Mouse (Mus musculus) monocyte, adult 5-6 weeks (primary cell): Measurements from ENCODE around the gene Dab1. TPM values are rescaled to one million over a fixed set of nuclear protein-coding genes. Genes with fewer than 3 reads are reported as not detected.

ENCODE experiments used
- ATAC-seq: fragments of 153-309, 156-312 bp; replicated peaks from 2 replicates; pipeline ENCODE4 v1.8.0; 2017; ENCODE audit warnings: mild to moderate bottlenecking; ENCODE audit not compliant: low TSS enrichment, insufficient number of reproducible peaks, severe bottlenecking, poor library complexity, low FRiP score
- total RNA-seq: library from RNA; stranded (forward); fragments of 200-1000, 200-491, 200-594 nt; gene quantifications from 3 replicates; pipeline ENCODE4 v1.2.3, GENCODE M21; 2017

Dab1 gene
- total RNA-seq, 1 experiment from 2014 or later, result not detected

DNA sequence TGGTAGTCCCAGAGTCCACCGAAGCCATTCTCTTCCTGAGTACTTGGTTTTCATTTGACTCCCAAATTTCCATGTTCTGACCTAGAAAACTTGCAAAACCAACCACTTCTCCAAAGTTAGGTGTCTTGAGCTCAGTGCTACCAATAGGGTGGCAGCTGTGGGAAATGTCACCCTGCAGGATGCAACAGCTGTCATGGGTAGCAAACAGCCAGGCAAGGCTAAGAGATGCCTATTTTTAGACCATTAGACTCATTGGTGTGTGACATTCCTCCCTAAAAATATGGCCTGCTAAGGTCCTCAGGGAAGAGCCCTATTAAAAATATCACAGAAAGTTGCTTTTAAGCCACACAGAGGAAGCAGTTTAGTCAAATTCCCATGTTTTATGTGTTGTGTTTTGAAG is 829.0 kb downstream of the Dab1 start:
- ATAC-seq, result no peak

DNA sequence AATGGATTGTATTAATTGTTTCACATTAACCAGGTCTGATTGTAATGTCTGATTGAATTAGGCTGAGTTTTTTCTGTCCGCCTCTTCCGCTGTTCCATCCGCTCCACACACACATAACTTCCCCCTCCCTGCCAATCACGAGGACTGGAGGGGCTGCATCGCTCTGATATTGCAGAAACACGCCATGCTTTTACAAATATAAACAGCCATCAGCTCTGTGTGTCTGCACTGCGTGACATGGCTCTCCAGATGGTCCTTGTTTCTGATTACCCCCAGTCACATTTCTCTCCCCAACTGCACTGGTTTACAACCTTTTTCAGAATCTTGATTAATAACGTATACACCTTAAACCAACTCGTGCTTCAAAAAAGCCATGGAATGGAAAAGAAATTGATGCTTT is 831.5 kb downstream of the Dab1 start:
- no peak for ATAC-seq

DNA sequence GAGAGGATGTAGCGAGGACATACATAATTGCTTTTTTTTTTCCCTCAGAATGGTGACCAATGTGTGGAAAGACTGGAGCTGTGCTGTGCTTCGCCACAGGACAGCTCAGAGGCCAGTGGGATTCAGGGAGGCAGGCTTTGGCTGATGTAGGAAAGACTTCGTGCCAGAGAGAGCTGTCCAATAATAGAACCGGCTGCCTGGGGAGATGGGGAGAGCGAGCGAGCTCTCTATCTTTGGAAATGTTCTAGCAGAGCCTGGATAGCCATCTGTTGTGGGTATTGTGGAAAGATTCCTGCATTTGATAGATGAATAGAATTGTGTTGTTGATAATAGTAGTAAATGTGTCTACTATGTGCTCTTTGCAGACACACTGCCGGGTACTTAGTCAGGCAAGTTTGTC is 833.4 kb downstream of the Dab1 start:
- ATAC-seq, result no peak

DNA sequence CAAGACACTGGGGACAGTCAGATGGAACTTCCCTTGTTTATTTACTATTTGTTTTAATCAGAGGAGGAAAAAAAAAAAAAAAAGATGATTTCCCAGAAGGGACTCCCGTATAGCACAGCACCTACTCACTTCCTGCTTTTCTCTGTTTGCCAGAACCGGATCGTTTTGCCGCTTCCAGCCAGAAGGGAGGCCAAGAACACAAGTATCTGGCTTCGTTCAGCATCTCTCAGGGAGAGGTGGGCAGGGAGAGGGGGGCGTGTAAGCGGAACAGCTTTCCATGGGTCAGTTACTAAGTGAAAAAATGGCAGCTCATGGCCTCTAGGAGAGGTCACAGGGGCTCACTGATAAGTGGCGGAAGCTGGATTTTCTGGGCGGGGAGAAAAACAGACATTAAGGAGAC is 836.0 kb downstream of the Dab1 start:
- no peak for ATAC-seq

DNA sequence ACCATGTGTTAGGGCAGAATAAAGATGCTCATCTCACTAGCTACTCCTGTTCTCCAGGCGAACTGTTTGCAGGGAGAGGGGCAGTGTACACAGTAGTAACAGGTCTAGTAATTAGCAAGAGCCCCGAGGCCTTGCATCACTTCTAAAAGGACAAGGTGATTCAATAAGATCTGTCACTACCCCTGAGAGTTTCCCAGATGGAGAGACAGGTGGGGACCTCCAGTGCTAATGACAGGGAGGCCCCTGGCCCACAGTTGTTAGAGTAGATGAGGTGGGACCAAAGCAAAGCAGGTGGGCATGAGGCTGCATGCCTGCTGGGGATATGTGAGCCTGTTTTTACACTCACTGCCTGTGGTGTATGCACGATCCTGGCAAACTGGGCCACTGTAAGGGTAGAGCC is 836.6 kb downstream of the Dab1 start:
- ATAC-seq, result no peak

DNA sequence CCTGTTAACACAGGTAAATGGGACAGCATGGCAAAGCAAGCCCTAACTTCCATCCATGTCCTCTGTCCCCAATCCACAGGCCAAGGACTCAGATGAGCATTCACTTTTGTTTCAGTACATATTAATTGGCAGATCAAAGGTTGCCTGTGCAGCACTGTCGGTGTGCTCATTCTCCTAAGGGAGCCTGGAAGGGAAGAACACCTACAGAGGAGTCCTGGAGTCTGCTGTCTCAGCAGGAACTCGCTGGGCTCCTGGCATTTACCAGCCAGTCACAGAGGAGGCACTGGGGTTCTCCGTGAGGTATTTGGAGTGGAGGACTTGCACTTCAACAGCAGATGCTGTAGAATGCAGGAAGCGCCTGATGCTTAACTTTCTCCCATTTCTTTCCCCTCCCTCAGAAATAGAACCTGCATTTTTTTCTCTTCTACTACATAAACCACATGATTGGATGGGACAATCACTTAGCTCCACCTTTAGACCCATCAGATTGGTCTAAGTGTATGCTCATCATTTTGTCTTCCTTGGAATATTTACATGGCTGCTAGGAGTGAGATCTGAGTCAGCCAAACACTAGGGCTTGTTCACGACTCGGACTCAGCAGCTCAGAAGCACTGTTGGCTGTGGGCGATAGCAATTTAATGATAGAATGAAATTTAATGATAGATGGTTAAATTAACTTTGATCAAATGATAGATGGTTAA is 837.2 kb downstream of the Dab1 start:
- ATAC-seq, result no peak

DNA sequence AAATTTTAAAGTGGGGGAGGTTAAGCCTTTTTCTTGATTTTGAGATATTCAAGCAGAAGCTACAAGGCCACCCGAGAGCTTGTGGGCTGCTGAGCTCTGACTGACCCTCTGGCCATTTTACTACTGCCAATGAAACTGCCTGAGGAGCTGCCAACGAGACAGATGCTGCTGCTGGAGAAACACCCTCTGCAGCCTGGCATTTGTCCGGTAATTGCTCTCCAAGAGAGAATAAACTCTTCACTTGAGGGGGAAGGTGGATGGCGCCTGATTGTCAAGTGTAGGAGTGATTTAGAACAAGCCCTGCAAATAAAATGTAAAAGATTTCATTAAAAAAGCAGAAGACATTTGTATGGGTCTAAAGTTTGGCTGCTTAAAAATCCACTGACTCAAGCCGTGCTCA is 839.6 kb downstream of the Dab1 start:
- ATAC-seq, result no peak

DNA sequence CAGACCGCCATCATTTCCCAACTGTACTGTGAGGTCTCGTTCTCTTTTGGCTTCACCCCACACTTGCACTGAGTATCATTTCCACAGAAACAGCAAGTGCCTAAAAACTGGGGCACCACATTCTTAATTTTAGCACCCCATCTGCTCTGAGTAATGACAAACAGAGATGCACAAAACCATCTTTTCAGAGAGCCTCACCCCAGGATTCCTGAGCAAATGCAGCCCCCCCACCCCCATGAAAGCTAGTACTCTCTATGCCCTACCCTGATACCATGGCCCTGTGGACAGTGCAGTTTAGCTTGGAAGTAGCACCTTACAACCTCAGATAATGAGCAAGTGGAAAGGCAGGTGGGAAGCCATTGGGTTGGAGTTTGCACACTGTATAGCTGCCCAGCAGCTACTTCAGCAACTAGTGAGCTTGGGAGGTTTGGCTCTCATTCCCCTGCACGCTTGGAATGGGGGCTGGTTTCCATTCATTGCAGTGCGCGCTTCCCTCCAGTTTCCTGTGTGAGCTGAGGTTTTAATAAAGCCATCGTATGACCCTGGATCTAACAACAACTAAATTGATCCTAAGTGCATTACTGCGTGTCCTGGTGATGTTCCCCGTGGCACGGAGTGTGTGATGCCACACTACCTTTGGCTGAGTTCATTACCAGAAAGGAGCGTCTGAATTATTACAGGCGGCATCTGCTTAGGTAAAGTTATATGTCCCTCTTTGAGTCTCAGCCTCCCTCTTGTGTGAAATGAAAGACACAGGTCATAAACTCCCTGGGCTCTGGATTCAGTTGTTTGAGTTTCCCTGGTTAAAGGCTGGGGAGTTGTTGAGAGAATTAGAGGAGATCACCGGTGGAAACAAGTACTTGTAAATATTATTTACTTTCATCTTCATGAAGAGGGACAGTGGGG is 842.2 kb downstream of the Dab1 start:
- ATAC-seq, result no peak

DNA sequence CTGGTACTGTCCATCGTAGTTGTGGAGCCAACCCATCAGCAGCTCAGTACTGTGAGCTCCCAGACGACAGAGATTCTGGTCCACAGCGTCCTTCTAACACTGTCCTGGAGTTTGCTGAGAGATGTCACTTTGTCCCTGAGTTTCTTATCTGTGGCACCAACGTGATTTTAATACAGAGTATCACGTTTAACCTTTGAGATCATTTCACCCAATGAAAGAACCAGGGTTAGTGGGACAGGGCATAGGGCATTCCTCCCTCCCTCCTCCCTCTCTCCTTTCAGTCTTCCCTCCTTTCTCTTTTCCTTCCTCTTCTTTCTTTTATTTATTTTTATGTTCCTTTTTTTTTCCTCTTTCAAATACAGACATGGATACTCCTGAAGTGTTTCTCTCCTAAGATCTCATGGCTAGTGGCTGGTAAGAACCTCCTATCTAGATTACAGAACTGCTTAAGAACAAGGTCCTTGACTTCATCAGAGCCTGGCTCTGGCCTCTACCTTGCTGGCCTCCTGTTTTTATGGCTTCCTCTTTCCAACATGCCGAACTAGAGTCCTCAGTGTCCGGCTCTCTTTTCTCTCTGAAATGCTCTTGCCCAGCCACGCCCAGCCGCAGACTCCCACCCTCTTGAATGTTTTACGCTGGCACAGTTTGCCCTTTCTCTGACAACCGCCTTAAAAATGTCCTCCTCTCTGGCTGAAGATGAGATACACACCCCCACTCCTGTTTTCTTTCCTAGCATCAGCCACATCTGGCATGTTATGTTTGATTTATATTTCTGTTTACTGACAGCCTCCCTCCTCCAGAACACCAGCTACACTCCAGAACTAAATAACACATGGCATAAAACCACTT is 844.0 kb downstream of the Dab1 start:
- ATAC-seq, result no peak

DNA sequence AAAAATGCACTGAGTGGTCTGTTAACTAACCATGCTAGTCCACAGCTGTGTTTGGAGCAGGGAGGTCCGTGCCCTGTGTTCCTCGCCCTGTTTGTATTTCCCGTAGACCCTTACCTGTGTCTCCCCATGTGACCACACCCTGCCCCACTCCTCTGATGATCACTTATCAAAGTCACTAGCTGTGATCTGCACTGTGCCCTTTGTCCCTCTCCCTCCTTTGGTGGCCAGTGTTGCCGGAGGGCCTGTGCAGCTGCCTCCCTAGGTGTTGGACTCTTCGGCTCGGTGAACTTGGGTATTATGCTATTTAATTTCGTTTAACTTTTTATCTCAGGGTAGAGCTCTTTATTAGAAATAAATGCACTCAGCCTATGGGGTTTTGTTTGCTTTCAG is 844.6 kb downstream of the Dab1 start:
- ATAC-seq, result no peak

DNA sequence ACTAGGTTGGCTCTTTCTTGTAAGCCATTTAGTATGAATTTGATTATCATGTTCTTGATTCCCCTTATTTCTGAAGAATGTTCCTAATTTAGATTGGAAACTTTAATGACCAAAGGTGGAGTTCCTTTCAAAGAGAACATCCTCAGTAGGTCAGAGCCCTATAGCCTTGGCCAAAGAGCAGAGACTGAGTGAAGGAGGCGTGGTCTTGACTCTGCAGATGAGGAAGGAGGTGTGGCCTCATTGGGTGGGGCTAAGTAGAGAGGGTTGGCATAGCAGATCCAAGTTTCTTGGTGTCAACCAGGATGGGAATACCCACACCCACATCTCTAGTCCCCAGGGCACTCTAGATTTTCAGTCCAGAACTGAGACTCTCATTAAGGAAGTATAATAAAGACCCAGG is 846.4 kb downstream of the Dab1 start:
- no peak for ATAC-seq

DNA sequence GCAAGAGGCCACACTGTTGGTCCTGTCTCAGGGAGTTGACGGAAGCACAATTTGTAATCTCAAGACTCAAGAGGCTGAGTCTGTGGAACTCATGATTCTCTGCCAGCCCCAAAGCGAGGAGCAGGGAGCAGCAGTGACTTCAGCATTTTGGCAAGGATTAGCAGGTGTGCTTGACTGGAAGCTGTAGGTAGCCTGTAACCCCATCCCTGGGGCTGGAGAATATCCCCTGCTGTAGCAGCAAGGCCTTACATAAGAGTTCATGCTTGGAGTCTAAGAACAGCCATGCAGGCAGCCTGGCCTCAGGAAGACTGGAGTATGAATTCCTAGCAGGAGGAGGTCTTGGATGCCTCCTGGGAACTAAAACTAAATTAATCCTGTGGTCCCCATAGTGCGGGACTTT is 849.5 kb downstream of the Dab1 start:
- ATAC-seq, result no peak

DNA sequence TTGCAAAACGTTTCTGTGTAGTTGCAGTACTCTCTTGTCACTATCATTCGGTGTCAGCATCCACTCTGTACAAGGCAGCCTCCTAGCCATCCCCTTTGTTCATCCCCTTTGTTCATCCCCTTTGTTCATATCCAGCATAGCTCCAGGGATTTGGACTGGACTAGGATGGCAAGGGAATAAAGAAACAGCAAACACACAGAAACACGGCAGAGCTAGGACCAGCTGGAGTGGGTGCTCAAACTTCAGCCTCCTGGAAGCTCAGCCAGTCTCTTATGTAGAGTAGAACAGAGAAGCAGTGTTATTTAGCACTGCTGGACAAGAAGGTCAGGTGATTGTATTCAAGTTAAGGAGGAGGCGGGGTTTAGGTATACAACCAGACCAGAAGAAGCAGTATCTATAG is 853.8 kb downstream of the Dab1 start:
- no peak for ATAC-seq

DNA sequence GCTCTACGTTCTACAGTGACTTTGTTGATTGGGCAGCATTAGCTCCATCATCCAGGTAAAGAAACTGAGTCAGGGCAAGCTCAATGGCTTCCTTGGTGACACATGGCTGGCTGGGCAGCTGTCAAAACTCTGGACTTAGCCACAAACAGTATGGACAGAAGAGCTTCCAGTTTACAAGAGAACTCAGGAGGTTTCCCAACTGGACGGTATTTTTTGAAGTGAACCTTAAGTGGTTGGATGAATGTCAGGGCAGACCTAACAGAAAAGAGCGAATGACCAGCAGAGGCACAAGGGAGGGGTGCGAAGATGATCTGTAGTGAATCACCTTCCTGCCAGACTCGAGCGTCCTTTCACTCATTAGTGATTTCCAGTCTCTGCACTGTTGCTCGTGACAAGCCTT is 857.7 kb downstream of the Dab1 start:
- no peak for ATAC-seq

DNA sequence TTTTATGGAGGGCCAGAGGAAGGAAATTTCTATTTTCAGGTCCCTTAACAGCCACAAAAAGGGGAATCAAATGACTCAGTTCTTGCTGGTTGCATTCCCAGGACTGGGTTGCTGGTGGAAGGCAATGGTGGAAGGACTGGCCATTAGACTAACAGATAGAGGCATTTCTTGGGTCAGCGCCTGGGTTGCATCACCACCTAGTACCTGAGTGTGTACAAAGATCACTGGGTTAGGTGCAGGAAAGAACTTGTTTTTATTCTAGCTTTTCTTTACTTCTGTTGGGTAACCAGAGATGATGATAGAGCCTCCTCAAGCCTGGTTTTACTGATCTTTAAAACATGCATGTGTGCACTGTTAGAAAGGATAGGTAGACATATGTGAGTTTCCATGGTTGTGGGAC is 864.8 kb downstream of the Dab1 start:
- no peak for ATAC-seq

DNA sequence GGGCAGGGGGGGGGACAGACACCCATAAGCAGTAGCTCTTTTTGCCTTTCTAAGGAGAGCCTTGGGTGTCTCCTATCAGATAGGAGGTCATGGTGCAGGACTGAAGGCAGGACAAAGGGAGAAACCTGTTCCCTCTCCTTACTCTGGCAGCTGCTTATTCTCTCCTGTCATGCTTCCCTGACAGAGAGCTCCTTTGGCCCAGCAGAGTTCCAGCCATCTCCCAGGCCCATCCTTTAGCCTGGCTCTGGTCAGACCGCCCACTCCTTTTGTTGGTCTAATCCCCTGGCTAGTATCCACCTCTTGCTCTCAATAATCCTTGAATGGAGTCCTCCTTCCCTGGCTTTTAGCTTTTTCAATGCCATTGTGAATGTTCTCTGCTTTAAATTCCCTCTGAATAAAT is 878.1 kb downstream of the Dab1 start:
- ATAC-seq, result no peak

DNA sequence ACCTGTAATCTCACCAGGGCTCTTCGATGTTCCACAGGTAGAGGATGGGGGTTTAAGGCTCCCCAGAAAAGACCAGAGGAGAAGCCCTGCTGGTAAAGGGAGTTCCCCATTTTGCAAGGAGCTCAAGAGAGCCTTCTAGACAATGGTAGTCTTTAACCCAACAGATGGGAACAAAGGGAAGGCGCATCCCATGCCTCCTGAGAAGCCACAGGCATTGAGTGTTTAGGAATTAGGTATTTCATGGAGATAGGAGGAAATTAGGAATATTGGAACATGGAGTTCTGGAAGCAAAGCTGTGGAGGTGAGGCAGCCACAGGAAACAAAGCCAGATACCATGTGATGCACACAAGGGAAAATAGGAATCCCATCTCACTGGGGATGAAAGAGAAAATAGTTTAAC is 881.0 kb downstream of the Dab1 start:
- ATAC-seq, result no peak

DNA sequence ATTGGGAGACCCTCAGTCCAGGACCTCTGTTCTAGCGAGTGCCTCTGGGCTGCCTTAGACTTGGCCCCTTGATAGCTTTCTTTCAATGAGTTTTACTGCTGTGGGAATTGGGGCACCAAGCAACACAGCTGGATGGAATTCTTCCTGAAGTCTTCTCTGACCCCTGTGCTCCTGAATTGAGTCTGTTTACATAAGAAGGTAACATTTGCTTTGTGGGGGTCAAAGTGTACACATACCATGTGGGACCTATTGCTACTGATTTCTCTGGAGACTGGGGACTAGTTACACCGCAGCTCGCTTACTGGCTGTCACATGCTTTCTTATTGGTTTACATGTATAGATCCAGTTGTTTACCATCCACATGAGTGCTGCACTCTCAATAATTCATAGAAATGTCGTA is 881.5 kb downstream of the Dab1 start:
- ATAC-seq, result no peak

DNA sequence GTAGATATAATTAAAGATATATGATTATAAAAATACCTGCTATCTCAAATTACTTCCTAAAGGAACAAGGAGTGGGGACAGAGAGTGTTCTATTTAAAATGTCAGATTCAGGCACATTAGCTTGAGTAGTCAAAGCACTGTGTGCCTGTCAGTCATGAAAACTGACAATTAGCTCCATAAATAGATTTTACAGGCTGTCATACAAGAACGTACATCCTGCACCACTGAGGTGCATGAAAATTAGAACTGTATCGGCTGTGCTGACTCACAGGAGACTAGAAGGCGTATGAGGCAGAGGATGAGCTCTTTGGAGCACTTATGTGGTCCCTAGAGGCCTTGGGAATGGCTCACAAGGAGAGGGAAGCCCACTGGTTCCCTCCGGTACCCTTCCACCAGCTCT is 882.1 kb downstream of the Dab1 start:
- no peak for ATAC-seq
